Mouse (Mus musculus) olfactory bulb, adult 2 months (tissue): Measurements from ENCODE around the gene Gpr107.

Source experiments
- CTCF ChIP-seq: fragments of 200-500 bp; IDR thresholded peaks from 2 replicates; pipeline ENCODE4 v1.5.1; 2012; ENCODE audit warnings: low read depth, mild to moderate bottlenecking, low read length, moderate library complexity; ENCODE audit not compliant: insufficient read depth
- POLR2A ChIP-seq: fragments of 200-500 bp; IDR thresholded peaks from 2 replicates; pipeline ENCODE4 v1.6.1; 2012; ENCODE audit warnings: mild to moderate bottlenecking, low read depth, low read length, moderate library complexity; ENCODE audit not compliant: insufficient read depth

- TF ChIP-seq CTCF, result no peak
- no peak for TF ChIP-seq POLR2A
Observed at GRCm38 (mm10) chr2:31260549-31260948, 108.4 kb downstream of the Gpr107 start.
